Mouse (Mus musculus): ENCODE measurements around the gene Bcas1. TPM values are rescaled to one million over a fixed set of nuclear protein-coding genes. Genes with fewer than 3 reads are reported as not detected.

Gene Bcas1
- polyA plus RNA-seq, 1 experiment from 2014 or later = 1.4 TPM

GRCm38 (mm10) chr2:170446843-170447383 is 19.3 kb upstream of the Bcas1 start:
- no peak overlapping the region for H3K9ac ChIP-seq
- H3K27ac ChIP-seq (ENCODE audit: low read depth) = no peak overlapping the region
- H3K27me3 ChIP-seq (ENCODE audit: insufficient read depth, low read length) = no peaks in the 10 kb centered on the region
- no peak overlapping the region for H3K4me2 ChIP-seq
- H3K4me3 ChIP-seq (ENCODE audit: low read depth, low read length) = no peak overlapping the region
- H3K36me3 ChIP-seq (ENCODE audit: insufficient read depth) = no peaks in the 10 kb centered on the region
- H3K9me3 ChIP-seq (ENCODE audit: low read depth, low read length) = no peaks in the 10 kb centered on the region
- no peaks in the 10 kb centered on the region for H3K4me1 ChIP-seq (ENCODE audit: insufficient read depth)
- no peak for ATAC-seq (ENCODE audit: insufficient read depth)
- DNase-seq = no peak
- no peak for TF ChIP-seq CTCF (IDR thresholded peaks at IDR 0.05; ENCODE audit: low read depth)
- 60% methylated on average over 5 of the region's 5 CpGs for WGBS

GRCm38 (mm10) chr2:170445861-170446260 is 18.2 kb upstream of the Bcas1 start:
- WGBS = 48% methylated on average over 5 of the region's 5 CpGs
- no peak overlapping the region for H3K4me3 ChIP-seq (ENCODE audit: low read depth, low read length)
- peak; percentile 58; the same call in 1 of the 2 replicates for ATAC-seq (ENCODE audit: insufficient read depth)

GRCm38 (mm10) chr2:170442535-170442934 is 14.9 kb upstream of the Bcas1 start:
- 77% methylated on average over 3 of the region's 3 CpGs for WGBS
- TF ChIP-seq CTCF (IDR thresholded peaks at IDR 0.05; ENCODE audit: low read depth) = peak; percentile 51
- no peak overlapping the region for H3K9ac ChIP-seq
- no peaks in the 10 kb centered on the region for H3K36me3 ChIP-seq (ENCODE audit: insufficient read depth)
- no peak overlapping the region for H3K4me3 ChIP-seq (ENCODE audit: low read depth, low read length)
- no peaks in the 10 kb centered on the region for H3K9me3 ChIP-seq (ENCODE audit: low read depth, low read length)
- H3K4me2 ChIP-seq = no peak overlapping the region
- ATAC-seq (ENCODE audit: insufficient read depth) (no peak), DNase-seq (peak; percentile 62)
- peaks cover 3% of the 10 kb centered on the region; the same call in 1 of the 2 replicates for H3K27me3 ChIP-seq (ENCODE audit: insufficient read depth, low read length)
- no peak overlapping the region for H3K27ac ChIP-seq (ENCODE audit: low read depth)
- no peaks in the 10 kb centered on the region for H3K4me1 ChIP-seq (ENCODE audit: insufficient read depth)

More at GRCm38 (mm10) chr2:170445861-170446260, 18.2 kb upstream of the Bcas1 start:
- TF ChIP-seq CTCF (IDR thresholded peaks at IDR 0.05; ENCODE audit: low read depth) = no peak
- no peaks in the 10 kb centered on the region for H3K4me1 ChIP-seq (ENCODE audit: insufficient read depth)
- H3K9ac ChIP-seq = no peak overlapping the region
- H3K27ac ChIP-seq (ENCODE audit: low read depth) = no peak overlapping the region
- DNase-seq = peak; percentile 39
- 0 out of 2 replicates have a peak, but pooled peaks cover 3% of the 10 kb centered on the region for H3K27me3 ChIP-seq (ENCODE audit: insufficient read depth, low read length)
- no peak overlapping the region for H3K4me2 ChIP-seq
- no peaks in the 10 kb centered on the region for H3K36me3 ChIP-seq (ENCODE audit: insufficient read depth)
- no peaks in the 10 kb centered on the region for H3K9me3 ChIP-seq (ENCODE audit: low read depth, low read length)

GRCm38 (mm10) chr2:170438782-170439181 is 11.1 kb upstream of the Bcas1 start:
- WGBS = 31% methylated on average over 13 of the region's 13 CpGs
- no peak for TF ChIP-seq CTCF (IDR thresholded peaks at IDR 0.05; ENCODE audit: low read depth)
- Histone ChIP-seq H3K27me3 (ENCODE audit: insufficient read depth, low read length) (peaks cover 3% of the 10 kb centered on the region; the same call in 1 of the 2 replicates), H3K36me3 (ENCODE audit: insufficient read depth) (no peaks in the 10 kb centered on the region), H3K9ac (no peak overlapping the region), H3K4me2 (peak overlapping the region; percentile 31), H3K27ac (ENCODE audit: low read depth) (no peak overlapping the region), H3K4me3 (ENCODE audit: low read depth, low read length) (no peak overlapping the region), H3K4me1 (ENCODE audit: insufficient read depth) (no peaks in the 10 kb centered on the region), H3K9me3 (ENCODE audit: low read depth, low read length) (no peaks in the 10 kb centered on the region)
- DNase-seq = peak; percentile 60
- ATAC-seq (ENCODE audit: insufficient read depth) = peak; percentile 21; the same call in 1 of the 2 replicates

- WGBS = 55% methylated on average over 4 of the region's 4 CpGs
- H3K27me3 ChIP-seq (ENCODE audit: insufficient read depth, low read length) = no peaks in the 10 kb centered on the region; the same call in 1 of the 2 replicates
- no peak overlapping the region for H3K4me2 ChIP-seq
- no peaks in the 10 kb centered on the region for H3K9me3 ChIP-seq (ENCODE audit: low read depth, low read length)
- H3K4me3 ChIP-seq (ENCODE audit: low read depth, low read length) = no peak overlapping the region
- no peak for DNase-seq
- H3K4me1 ChIP-seq (ENCODE audit: insufficient read depth) = no peaks in the 10 kb centered on the region
- no peaks in the 10 kb centered on the region for H3K36me3 ChIP-seq (ENCODE audit: insufficient read depth)
- no peak overlapping the region for H3K27ac ChIP-seq (ENCODE audit: low read depth)
- no peak for TF ChIP-seq CTCF (IDR thresholded peaks at IDR 0.05; ENCODE audit: low read depth)
- no peak for ATAC-seq (ENCODE audit: insufficient read depth)
- no peak overlapping the region for H3K9ac ChIP-seq
Observed at GRCm38 (mm10) chr2:170436204-170436603, 8.6 kb upstream of the Bcas1 start.

- Histone ChIP-seq H3K4me3 (ENCODE audit: low read depth, low read length) (no peak overlapping the region), H3K27ac (ENCODE audit: low read depth) (no peak overlapping the region), H3K27me3 (ENCODE audit: insufficient read depth, low read length) (no peaks in the 10 kb centered on the region), H3K9me3 (ENCODE audit: low read depth, low read length) (no peaks in the 10 kb centered on the region), H3K4me1 (ENCODE audit: insufficient read depth) (no peaks in the 10 kb centered on the region), H3K9ac (no peak overlapping the region), H3K4me2 (no peak overlapping the region), H3K36me3 (ENCODE audit: insufficient read depth) (no peaks in the 10 kb centered on the region)
- no peak for ATAC-seq (ENCODE audit: insufficient read depth)
- DNase-seq = no peak
- TF ChIP-seq CTCF (IDR thresholded peaks at IDR 0.05; ENCODE audit: low read depth) = no peak
- WGBS = 59% methylated on average over 6 of the region's 6 CpGs
Observed at GRCm38 (mm10) chr2:170432152-170432551, 4.5 kb upstream of the Bcas1 start.

GRCm38 (mm10) chr2:170428966-170429365 is 1.3 kb upstream of the Bcas1 start:
- no peak for ATAC-seq (ENCODE audit: insufficient read depth)
- H3K36me3 ChIP-seq (ENCODE audit: insufficient read depth) = no peaks in the 10 kb centered on the region
- no peak for TF ChIP-seq CTCF (IDR thresholded peaks at IDR 0.05; ENCODE audit: low read depth)

More at GRCm38 (mm10) chr2:170428966-170429365, 1.3 kb upstream of the Bcas1 start:
- H3K27ac ChIP-seq (ENCODE audit: low read depth) = no peak overlapping the region
- no peak overlapping the region for H3K4me2 ChIP-seq
- no peak overlapping the region for H3K9ac ChIP-seq
- H3K9me3 ChIP-seq (ENCODE audit: low read depth, low read length) = no peaks in the 10 kb centered on the region
- H3K4me3 ChIP-seq (ENCODE audit: low read depth, low read length) = no peak overlapping the region
- no peaks in the 10 kb centered on the region for H3K4me1 ChIP-seq (ENCODE audit: insufficient read depth)
- H3K27me3 ChIP-seq (ENCODE audit: insufficient read depth, low read length) = no peaks in the 10 kb centered on the region
- no peak for DNase-seq
- WGBS = 52% methylated on average over 8 of the region's 8 CpGs
